Mouse (Mus musculus): ENCODE data around the gene a. TPM values are rescaled to one million over a fixed set of nuclear protein-coding genes. Genes with fewer than 3 reads are reported as not detected.
"Not testable (repeated sequence)": the region's sequence is repeated elsewhere in the genome, so short reads cannot be mapped to it uniquely, and the experiment has no call there.

Gene a
- polyA plus RNA-seq, 1 experiment from 2014 or later, result 17.7 TPM

DNA sequence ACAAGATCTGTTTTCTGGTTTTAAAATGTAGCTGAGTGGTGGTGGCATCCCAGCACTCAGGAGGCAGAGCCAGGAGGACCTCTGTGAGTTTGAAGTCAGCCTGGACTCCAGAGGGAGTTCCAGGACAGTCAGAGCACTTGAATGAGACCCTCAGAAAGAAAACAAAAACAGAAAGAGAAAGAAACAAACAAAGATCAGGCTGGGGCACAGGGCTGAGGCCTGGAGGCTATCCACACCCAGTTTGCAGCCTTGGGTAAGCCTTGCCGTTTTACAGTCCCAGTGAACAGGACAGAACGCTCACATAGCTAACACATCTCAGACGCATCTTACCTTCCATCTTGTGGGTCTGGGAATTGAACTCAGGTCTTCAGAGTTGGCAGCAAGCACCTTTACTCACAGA is 155.7 kb downstream of the a start:
- H3K27ac ChIP-seq (replicated peaks; ENCODE audit: low read depth, low read length), result no peak overlapping the region
- DNase-seq (ENCODE audit: low spot score) (no peak), ATAC-seq (ENCODE audit: insufficient number of reproducible peaks, low FRiP score, low TSS enrichment, low read depth) (no peak)
- H3K27me3 ChIP-seq (ENCODE audit: control insufficient read depth, insufficient read depth, low read length), result no peaks in the 10 kb centered on the region
- no peak overlapping the region for H3K4me2 ChIP-seq (ENCODE audit: low read depth, severe bottlenecking)
- 89% methylated on average over 3 of the region's 3 CpGs for WGBS
- no peaks in the 10 kb centered on the region for H3K36me3 ChIP-seq (ENCODE audit: control insufficient read depth, insufficient read depth, low read length)
- no peak overlapping the region for H3K9ac ChIP-seq (ENCODE audit: low read length)
- peaks cover 26% of the 10 kb centered on the region for H3K4me1 ChIP-seq (ENCODE audit: control insufficient read depth, insufficient read depth, low read length)
- no peaks in the 10 kb centered on the region for H3K9me3 ChIP-seq (ENCODE audit: control insufficient read depth, low read length)
- H3K4me3 ChIP-seq (ENCODE audit: low read depth, low read length), result no peak overlapping the region

DNA sequence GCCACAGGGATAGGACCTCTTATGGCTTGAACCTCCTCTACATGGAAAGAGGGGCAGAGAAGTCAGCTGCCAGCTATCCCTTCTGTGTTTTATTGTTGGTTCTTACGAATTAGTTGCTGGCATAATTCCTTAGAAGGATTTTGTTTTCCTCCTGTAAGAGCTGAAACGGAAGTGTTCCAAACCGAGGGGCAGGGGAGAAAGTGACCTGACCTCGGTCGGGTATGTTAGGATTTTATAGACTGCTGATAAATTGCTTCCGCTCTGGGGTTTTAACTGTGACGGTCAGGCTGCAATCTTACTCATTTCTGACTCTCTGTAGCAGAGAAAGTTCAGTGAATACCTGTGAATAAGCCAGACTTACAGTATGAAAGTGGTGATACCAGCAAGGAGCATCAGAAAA is 158.2 kb downstream of the a start:
- ATAC-seq (ENCODE audit: insufficient number of reproducible peaks, low FRiP score, low TSS enrichment, low read depth) (no peak), DNase-seq (ENCODE audit: low spot score) (peak; percentile 52)
- 9% methylated on average over 7 of the region's 7 CpGs for WGBS
- 0 out of 2 replicates have a peak overlapping the region, but pooled peaks have one; percentile 10 for H3K4me2 ChIP-seq (ENCODE audit: low read depth, severe bottlenecking)
- no peaks in the 10 kb centered on the region for H3K9me3 ChIP-seq (ENCODE audit: control insufficient read depth, low read length)
- no peak overlapping the region; the same call in 1 of the 2 replicates for H3K9ac ChIP-seq (ENCODE audit: low read length)
- no peaks in the 10 kb centered on the region for H3K27me3 ChIP-seq (ENCODE audit: control insufficient read depth, insufficient read depth, low read length)
- no peaks in the 10 kb centered on the region for H3K36me3 ChIP-seq (ENCODE audit: control insufficient read depth, insufficient read depth, low read length)
- peaks cover 20% of the 10 kb centered on the region for H3K4me1 ChIP-seq (ENCODE audit: control insufficient read depth, insufficient read depth, low read length)
- H3K4me3 ChIP-seq (ENCODE audit: low read depth, low read length), result no peak overlapping the region
- 0 out of 2 replicates have a peak overlapping the region, but pooled peaks have one; percentile 18 for H3K27ac ChIP-seq (replicated peaks; ENCODE audit: low read depth, low read length)

DNA sequence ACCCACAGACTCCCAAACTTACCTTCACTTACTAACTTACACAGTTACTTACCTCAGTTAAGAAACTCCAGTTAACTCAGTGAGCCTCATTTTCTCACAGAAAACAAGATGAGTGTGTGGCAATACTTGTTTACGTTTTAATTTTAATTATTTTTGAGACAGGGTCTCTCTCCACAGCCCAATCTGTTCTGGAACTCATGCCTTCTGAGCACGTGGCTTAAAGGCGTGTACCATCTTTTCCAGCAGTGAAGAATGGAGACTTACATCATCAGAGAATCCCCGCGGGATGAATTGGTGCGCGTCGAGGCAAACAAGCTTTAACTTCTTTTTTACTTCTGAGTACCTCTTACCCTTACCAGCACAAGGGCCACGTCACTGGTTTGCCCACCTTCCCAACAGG is 158.7 kb downstream of the a start:
- no peak overlapping the region for H3K4me3 ChIP-seq (ENCODE audit: low read depth, low read length)
- no peaks in the 10 kb centered on the region for H3K9me3 ChIP-seq (ENCODE audit: control insufficient read depth, low read length)
- H3K36me3 ChIP-seq (ENCODE audit: control insufficient read depth, insufficient read depth, low read length), result no peaks in the 10 kb centered on the region
- WGBS, result 75% methylated on average over 9 of the region's 9 CpGs
- DNase-seq (ENCODE audit: low spot score) (no peak), ATAC-seq (ENCODE audit: insufficient number of reproducible peaks, low FRiP score, low TSS enrichment, low read depth) (no peak)
- no peak overlapping the region for H3K27ac ChIP-seq (replicated peaks; ENCODE audit: low read depth, low read length)
- H3K9ac ChIP-seq (ENCODE audit: low read length), result no peak overlapping the region
- H3K4me1 ChIP-seq (ENCODE audit: control insufficient read depth, insufficient read depth, low read length), result peaks cover 20% of the 10 kb centered on the region
- H3K27me3 ChIP-seq (ENCODE audit: control insufficient read depth, insufficient read depth, low read length), result no peaks in the 10 kb centered on the region
- no peak overlapping the region for H3K4me2 ChIP-seq (ENCODE audit: low read depth, severe bottlenecking)

DNA sequence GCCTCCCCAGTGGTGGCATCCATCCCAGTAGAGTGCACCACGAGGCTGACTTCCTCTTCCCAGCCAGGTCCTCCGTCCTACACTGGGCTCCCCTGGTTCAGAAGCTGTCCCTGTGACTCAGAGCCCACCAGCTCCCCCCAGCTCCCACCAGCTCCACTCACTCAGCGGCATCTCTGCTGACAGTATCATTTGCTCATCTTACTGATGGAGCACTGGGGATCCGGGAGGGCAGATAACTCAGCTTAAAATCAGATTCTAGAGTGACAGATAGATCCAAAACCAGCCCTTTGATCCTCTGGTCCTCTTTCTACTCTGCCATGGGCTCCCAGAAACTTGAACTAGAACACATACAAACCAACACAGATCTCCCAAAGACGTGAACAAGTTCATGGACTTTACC is 159.4 kb downstream of the a start:
- DNase-seq (ENCODE audit: low spot score), result no peak
- H3K4me1 ChIP-seq (ENCODE audit: control insufficient read depth, insufficient read depth, low read length), result peaks cover 20% of the 10 kb centered on the region
- 50% methylated on average over 5 of the region's 5 CpGs for WGBS
- no peak overlapping the region for H3K9ac ChIP-seq (ENCODE audit: low read length)
- no peak for ATAC-seq (ENCODE audit: insufficient number of reproducible peaks, low FRiP score, low TSS enrichment, low read depth)
- H3K9me3 ChIP-seq (ENCODE audit: control insufficient read depth, low read length), result no peaks in the 10 kb centered on the region
- H3K27ac ChIP-seq (replicated peaks; ENCODE audit: low read depth, low read length), result 0 out of 2 replicates have a peak overlapping the region, but pooled peaks have one; percentile 36
- H3K4me2 ChIP-seq (ENCODE audit: low read depth, severe bottlenecking), result no peak overlapping the region
- no peaks in the 10 kb centered on the region for H3K27me3 ChIP-seq (ENCODE audit: control insufficient read depth, insufficient read depth, low read length)
- H3K36me3 ChIP-seq (ENCODE audit: control insufficient read depth, insufficient read depth, low read length), result no peaks in the 10 kb centered on the region
- no peak overlapping the region for H3K4me3 ChIP-seq (ENCODE audit: low read depth, low read length)

DNA sequence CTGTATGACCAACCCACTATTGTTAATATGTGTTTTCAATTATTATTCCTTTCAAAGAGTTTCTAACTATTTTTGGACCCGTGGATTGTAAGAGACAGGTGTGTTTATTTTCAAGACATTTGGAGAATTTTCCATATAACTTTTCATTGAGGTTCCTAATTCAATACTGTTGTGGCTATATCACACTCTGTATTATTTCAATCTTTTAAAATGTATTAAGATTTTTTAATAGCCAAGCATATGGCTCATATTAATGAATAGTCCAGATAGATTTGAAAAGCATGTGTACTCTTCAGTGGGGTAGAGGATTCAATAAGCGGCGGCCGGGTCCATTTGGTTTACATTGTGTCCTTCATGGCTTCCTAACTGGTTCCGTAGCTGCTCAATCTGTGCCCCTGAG is 168.3 kb downstream of the a start:
- no peak overlapping the region for H3K4me3 ChIP-seq (ENCODE audit: low read depth, low read length)
- no peak overlapping the region for H3K27ac ChIP-seq (replicated peaks; ENCODE audit: low read depth, low read length)

DNA sequence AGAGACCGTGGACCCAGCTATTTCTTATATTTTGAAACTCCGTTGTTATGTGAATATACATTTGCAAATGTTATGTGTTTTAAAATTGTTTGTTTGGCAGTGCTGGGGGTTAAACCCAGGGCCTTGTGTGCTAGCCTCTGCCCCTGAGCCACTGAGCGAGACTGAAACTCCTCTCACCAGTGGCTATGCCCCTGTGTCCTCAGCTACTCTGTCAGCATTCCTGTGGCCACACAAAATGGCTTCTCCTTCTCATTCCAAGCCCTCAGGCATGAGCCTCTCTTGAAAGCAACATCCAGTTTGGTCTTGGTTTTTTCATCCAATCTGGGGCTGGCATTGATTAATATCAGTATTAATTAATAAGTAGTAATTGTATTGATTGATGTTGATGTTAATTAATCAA is 168.7 kb downstream of the a start:
- Histone ChIP-seq H3K27ac (replicated peaks; ENCODE audit: low read depth, low read length) (no peak overlapping the region), H3K4me2 (ENCODE audit: low read depth, severe bottlenecking) (no peak overlapping the region), H3K4me1 (ENCODE audit: control insufficient read depth, insufficient read depth, low read length) (peaks cover 3% of the 10 kb centered on the region; the same call in 1 of the 2 replicates), H3K36me3 (ENCODE audit: control insufficient read depth, insufficient read depth, low read length) (no peaks in the 10 kb centered on the region), H3K4me3 (ENCODE audit: low read depth, low read length) (no peak overlapping the region), H3K9me3 (ENCODE audit: control insufficient read depth, low read length) (no peaks in the 10 kb centered on the region), H3K9ac (ENCODE audit: low read length) (no peak overlapping the region), H3K27me3 (ENCODE audit: control insufficient read depth, insufficient read depth, low read length) (no peaks in the 10 kb centered on the region)
- DNase-seq (ENCODE audit: low spot score) (no peak), ATAC-seq (ENCODE audit: insufficient number of reproducible peaks, low FRiP score, low TSS enrichment, low read depth) (no peak)
- WGBS, result 70% methylated on average over 3 of the region's 3 CpGs

More for the DNA sequence above, 168.3 kb downstream of the a start:
- no peak for ATAC-seq (ENCODE audit: insufficient number of reproducible peaks, low FRiP score, low TSS enrichment, low read depth)
- Histone ChIP-seq H3K27me3 (ENCODE audit: control insufficient read depth, insufficient read depth, low read length) (no peaks in the 10 kb centered on the region), H3K9ac (ENCODE audit: low read length) (no peak overlapping the region), H3K4me1 (ENCODE audit: control insufficient read depth, insufficient read depth, low read length) (peaks cover 3% of the 10 kb centered on the region; the same call in 1 of the 2 replicates), H3K9me3 (ENCODE audit: control insufficient read depth, low read length) (no peaks in the 10 kb centered on the region), H3K4me2 (ENCODE audit: low read depth, severe bottlenecking) (no peak overlapping the region), H3K36me3 (ENCODE audit: control insufficient read depth, insufficient read depth, low read length) (no peaks in the 10 kb centered on the region)
- DNase-seq (ENCODE audit: low spot score), result no peak
- WGBS, result 75% methylated on average over 5 of the region's 5 CpGs

DNA sequence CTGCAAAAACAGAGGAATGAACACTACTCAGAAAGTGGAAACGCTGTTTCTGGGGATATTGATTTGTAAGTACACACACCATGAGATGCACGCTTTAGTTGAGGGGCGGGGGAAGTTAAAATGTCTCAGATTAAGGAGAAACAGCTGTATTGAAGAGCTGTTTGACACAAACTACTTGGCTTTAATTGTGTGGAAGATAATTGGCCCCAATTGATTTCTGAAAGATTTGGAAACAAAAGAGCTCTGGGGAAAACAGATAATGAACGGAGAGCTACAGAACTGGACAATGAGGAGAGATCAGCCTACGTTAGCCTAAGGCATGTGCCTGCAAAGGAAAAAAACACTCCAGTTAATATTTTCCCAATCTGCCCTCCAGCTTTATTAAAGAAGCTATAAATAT is 172.0 kb downstream of the a start:
- Histone ChIP-seq H3K27ac (replicated peaks; ENCODE audit: low read depth, low read length) (no peak overlapping the region), H3K9ac (ENCODE audit: low read length) (no peak overlapping the region), H3K27me3 (ENCODE audit: control insufficient read depth, insufficient read depth, low read length) (no peaks in the 10 kb centered on the region), H3K4me3 (ENCODE audit: low read depth, low read length) (no peak overlapping the region), H3K4me2 (ENCODE audit: low read depth, severe bottlenecking) (no peak overlapping the region), H3K9me3 (ENCODE audit: control insufficient read depth, low read length) (no peaks in the 10 kb centered on the region), H3K36me3 (ENCODE audit: control insufficient read depth, insufficient read depth, low read length) (no peaks in the 10 kb centered on the region), H3K4me1 (ENCODE audit: control insufficient read depth, insufficient read depth, low read length) (peaks cover 3% of the 10 kb centered on the region; the same call in 1 of the 2 replicates)
- no peak for ATAC-seq (ENCODE audit: insufficient number of reproducible peaks, low FRiP score, low TSS enrichment, low read depth)
- no peak for DNase-seq (ENCODE audit: low spot score)
- WGBS, result 39% methylated on average over 5 of the region's 5 CpGs

DNA sequence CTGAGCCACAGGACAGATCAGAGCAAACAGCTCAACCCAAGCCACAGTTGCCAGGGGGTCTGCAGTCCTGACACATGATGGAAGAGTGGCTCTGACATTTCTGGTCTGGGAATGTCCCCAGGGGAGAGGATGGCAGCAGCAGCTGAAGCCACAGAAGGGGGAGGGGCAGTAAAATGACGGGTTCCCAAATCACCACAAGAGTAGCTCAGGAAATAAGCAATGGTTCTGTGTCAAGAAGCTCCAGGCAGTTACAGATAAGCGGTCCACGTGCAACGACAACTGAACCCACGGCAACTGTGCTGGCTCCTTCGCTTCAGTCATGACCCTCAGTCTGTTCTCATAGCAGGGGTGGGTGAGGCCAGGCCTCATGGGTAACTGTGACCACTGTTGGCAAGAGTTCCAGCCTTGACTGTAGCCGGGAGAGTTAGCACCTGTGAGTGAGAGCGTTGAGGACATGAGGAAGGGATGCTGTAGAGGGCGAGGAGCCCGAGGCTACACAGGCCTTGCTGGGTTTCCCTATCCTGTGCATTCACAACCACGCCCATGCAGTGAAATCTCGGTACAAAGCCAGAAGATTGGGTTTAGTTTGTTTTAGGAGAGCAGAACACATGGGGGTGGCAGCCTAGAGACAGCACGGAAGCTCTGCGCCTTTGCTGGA is 178.7 kb downstream of the a start:
- DNase-seq (ENCODE audit: low spot score); H3K27ac ChIP-seq (replicated peaks; ENCODE audit: low read depth, low read length); H3K4me3 ChIP-seq (ENCODE audit: low read depth, low read length); H3K27me3 ChIP-seq (ENCODE audit: control insufficient read depth, insufficient read depth, low read length); H3K9ac ChIP-seq (ENCODE audit: low read length); H3K4me2 ChIP-seq (ENCODE audit: low read depth, severe bottlenecking); H3K36me3 ChIP-seq (ENCODE audit: control insufficient read depth, insufficient read depth, low read length); ATAC-seq (ENCODE audit: insufficient number of reproducible peaks, low FRiP score, low TSS enrichment, low read depth); H3K9me3 ChIP-seq (ENCODE audit: control insufficient read depth, low read length): not testable (repeated sequence)
- peaks cover 17% of the 10 kb centered on the region; the same call in 1 of the 2 replicates for H3K4me1 ChIP-seq (ENCODE audit: control insufficient read depth, insufficient read depth, low read length)
- WGBS, result 69% methylated on average over 14 of the region's 14 CpGs
